Mouse (Mus musculus): ENCODE data around the gene Itga9.

GRCm38 (mm10) chr9:118713515-118713914 is 107.0 kb downstream of the Itga9 start:
- TF ChIP-seq POLR2AphosphoS2 (IDR thresholded peaks at IDR 0.05; ENCODE audit: insufficient read length, low read depth) (no peak), CEBPB (IDR thresholded peaks at IDR 0.05; ENCODE audit: insufficient read depth, poor library complexity, severe bottlenecking) (no peak)

Data from myocyte (in vitro differentiated cells).